Mouse (Mus musculus): ENCODE results near the gene Smad6. TPM values are rescaled to one million over a fixed set of nuclear protein-coding genes. Genes with fewer than 3 reads are reported as not detected.

The Smad6 gene
- 1.5 and 1.9 TPM in 2 replicates for polyA plus RNA-seq (2015; fragmentation: Nextera tagmentation; extraction: Ambion mirVana)

DNA sequence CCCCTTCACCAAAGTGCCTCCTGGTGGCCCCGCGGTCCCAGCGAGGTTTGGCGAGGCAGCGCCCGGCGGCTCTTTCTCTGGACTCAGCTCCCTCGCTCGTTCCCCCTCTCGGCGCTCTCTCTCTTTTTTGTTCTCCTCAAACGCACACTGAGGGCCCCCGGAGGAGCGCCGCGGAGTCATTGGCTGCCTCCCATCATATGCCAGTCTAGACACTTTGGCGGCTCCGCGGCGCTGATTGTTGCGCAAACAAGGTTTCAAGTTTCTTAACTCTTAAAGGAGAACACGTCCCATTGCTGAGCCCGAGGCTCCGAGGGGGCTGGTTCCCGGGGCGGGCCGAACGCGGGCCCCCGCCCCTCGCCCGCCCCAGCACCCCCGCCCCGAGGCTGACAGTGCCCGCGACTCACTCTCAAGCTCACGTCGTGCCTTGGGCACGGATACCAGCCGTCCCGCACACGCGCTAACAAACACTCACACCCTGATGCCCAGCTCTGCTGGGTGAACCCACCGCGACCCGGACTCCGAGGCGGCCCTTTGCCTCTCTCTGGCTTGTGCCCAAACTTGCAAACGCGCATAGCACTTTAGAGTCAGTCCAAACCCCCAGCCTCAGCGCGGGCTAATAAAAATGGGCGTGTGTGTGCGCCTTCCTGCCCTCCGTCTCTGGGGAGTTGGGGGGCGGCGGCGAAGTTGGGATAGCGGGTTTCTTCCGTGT is at the start of gene Smad6:
Gene Smad6 (minus strand): TSS at position 207 of the 709 bp plus-strand sequence.
- Histone ChIP-seq H3K9me3 (no peaks in the 10 kb centered on the region), H3K4me3 (peak within 1 kb of the TSS; percentile 47), H3K4me2 (peak within 1 kb of the TSS; percentile 96), H3K4me1 (peaks cover 49% of the 10 kb centered on the region), H3K27ac (peak within 1 kb of the TSS; percentile 71), H3K36me3 (replicated peaks) (no peaks in the 10 kb centered on the region), H3K9ac (peak within 1 kb of the TSS; percentile 46), H3K27me3 (replicated peaks) (peaks cover 46% of the 10 kb centered on the region)
- under 1% methylated on average over 60 of the region's 60 CpGs for WGBS
- peak; percentile 65 for ATAC-seq (replicated peaks)

DNA sequence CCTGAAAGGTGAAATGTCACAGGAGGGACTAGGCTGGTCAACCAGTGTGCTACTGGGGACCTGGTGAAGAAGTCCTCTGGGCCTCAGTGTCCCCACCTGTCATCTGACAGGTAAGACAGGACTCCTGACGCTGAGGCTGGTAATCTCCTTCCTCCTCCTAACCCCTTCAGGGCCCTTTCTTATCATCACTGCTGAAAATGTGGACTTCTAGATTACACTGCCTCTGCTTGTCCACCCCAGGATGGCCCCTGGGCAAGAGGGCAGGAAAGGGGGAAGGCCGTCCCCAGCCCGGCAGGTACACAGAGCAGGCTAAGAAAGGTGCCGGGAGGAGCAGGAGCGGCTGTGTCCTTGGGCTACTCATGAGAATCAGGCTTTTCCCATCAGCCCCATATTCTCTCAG is 48.8 kb upstream of the Smad6 start:
- 88% methylated on average over 5 of the region's 5 CpGs for WGBS
- Histone ChIP-seq H3K27me3 (replicated peaks) (no peaks in the 10 kb centered on the region), H3K9ac (no peak overlapping the region), H3K27ac (no peak overlapping the region), H3K4me3 (no peak overlapping the region), H3K9me3 (no peaks in the 10 kb centered on the region), H3K36me3 (replicated peaks) (no peaks in the 10 kb centered on the region), H3K4me2 (no peak overlapping the region), H3K4me1 (no peaks in the 10 kb centered on the region; the same call in 1 of the 2 replicates)
- ATAC-seq (replicated peaks), result no peak

GRCm38 (mm10) chr9:64069131-64069530 is 47.3 kb upstream of the Smad6 start:
- Histone ChIP-seq H3K9me3 (no peaks in the 10 kb centered on the region), H3K9ac (no peak overlapping the region), H3K4me2 (no peak overlapping the region), H3K36me3 (replicated peaks) (no peaks in the 10 kb centered on the region), H3K27me3 (replicated peaks) (no peaks in the 10 kb centered on the region), H3K4me3 (no peak overlapping the region), H3K4me1 (no peaks in the 10 kb centered on the region; the same call in 1 of the 2 replicates), H3K27ac (no peak overlapping the region)
- 90% methylated on average over 5 of the region's 5 CpGs for WGBS
- no peak for ATAC-seq (replicated peaks)

DNA sequence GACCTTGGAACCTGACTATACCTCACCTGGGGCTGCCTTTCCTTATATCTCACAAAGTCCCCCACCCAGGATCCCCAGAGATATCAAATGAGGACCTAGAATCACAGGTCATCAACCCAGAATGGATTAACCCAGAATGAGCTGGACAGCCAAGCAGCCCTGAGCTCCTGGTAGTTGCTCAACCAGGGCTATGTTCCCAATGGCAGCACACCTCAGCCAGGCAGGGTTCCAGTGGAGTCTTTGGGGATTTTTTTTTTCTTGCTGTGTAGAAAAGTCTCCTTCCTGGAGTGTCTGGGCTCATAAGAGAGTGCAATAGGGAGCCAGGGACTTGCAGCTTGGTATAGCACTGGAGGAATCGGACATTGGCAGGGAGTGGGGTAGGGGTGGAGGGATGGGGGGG is 46.7 kb upstream of the Smad6 start:
- WGBS, result no CpG with 5 or more reads among the region's 1 CpGs
- ATAC-seq (replicated peaks), result no peak
- no peak overlapping the region for H3K4me3 ChIP-seq

DNA sequence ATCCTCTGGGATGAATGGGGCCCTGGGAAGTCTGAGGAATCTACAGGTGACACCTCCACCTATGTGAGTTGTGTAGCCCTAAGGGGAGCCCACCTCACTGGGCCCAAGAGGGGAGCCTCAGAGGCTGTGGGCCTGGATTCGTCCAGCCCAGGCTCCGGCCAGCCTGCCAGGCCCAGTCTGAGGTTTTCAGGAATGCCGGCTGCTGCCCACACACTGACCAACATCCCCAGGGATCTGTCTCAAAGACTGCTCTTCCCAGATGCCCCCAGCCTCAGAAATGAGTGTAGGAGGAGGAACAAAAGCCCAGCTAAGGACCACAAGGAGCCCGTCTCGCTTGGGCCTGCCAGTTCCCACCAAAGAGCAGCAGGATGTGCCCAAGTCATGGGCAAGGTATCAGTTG is 45.9 kb upstream of the Smad6 start:
- Histone ChIP-seq H3K27me3 (replicated peaks) (no peaks in the 10 kb centered on the region), H3K36me3 (replicated peaks) (no peaks in the 10 kb centered on the region), H3K4me1 (no peaks in the 10 kb centered on the region; the same call in 1 of the 2 replicates), H3K9ac (no peak overlapping the region), H3K27ac (no peak overlapping the region), H3K9me3 (no peaks in the 10 kb centered on the region), H3K4me2 (no peak overlapping the region), H3K4me3 (no peak overlapping the region)
- ATAC-seq (replicated peaks), result no peak
- 86% methylated on average over 5 of the region's 5 CpGs for WGBS

More for the DNA sequence above, 46.7 kb upstream of the Smad6 start:
- Histone ChIP-seq H3K36me3 (replicated peaks) (no peaks in the 10 kb centered on the region), H3K4me2 (no peak overlapping the region), H3K27ac (no peak overlapping the region), H3K9me3 (no peaks in the 10 kb centered on the region), H3K27me3 (replicated peaks) (no peaks in the 10 kb centered on the region), H3K4me1 (no peaks in the 10 kb centered on the region; the same call in 1 of the 2 replicates), H3K9ac (no peak overlapping the region)

DNA sequence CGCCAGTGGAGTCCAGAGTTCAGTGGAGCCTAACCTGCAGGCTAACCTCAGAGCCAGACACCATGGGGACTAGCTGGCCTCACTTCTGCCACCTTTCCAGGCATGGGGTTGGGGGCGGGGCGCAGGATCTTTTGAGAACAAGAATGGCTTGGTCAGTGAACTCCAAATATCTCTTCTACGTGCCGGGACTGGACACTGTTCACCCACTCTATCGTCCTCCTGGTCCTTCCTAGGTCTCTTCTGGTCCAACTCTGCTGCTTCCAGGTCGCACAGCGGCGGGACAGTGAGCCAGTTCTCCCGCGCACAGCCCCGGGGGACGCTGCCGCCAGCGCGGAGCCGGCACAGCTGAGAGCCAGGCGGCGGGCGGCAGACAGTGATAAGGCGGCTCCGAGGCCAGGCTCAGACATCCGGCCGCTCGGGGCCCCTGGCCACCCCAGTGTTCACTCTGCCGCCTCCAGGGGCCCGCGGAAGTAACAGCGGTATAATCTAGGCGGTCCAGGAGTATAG is 38.2 kb upstream of the Smad6 start:
- H3K4me2 ChIP-seq, result peak overlapping the region; percentile 42
- no peaks in the 10 kb centered on the region for H3K36me3 ChIP-seq (replicated peaks)
- no peak for ATAC-seq (replicated peaks)
- WGBS, result 5% methylated on average over 30 of the region's 30 CpGs
- H3K9me3 ChIP-seq, result no peaks in the 10 kb centered on the region
- peak overlapping the region; percentile 6; the same call in 1 of the 2 replicates for H3K4me3 ChIP-seq
- peaks cover 20% of the 10 kb centered on the region for H3K4me1 ChIP-seq
- peaks cover 7% of the 10 kb centered on the region; the same call in 1 of the 2 replicates for H3K27me3 ChIP-seq (replicated peaks)
- no peak overlapping the region for H3K27ac ChIP-seq
- no peak overlapping the region for H3K9ac ChIP-seq

DNA sequence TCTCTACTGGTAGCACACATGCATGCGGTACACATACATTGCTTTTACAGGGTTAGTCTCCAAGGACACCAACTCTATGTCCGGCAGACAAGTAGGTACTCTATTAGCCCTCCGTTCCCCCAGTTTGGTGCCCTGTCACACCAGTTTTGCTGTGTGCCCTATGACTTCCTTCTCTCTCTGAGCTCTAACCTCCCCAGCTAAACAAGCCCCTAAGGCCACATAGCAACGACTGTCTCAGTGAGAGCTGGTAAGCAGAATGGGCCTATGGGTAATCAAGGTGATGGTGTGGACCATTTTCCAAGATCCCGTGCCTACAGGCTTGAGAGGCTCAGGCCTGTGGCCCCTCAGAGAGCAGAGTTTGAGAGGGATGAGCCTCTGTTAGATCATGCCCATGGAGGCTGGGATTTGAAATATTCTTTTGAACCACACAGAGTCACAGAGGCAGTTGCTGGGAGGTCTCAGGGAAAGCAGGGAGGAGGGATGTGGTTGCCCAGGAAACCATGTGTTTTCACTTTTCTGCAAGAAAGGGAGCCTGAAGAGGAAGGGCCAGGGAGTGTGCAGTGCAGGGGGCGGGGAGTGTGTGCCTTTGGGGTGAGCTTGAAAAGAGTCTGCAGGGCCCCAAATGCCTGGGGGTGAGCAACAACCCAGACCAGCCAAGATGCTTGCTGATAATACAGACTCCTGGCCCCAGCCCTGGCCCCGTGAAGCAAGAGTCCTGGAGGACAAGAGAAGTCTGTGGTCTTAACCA is 36.2 kb upstream of the Smad6 start:
- WGBS, result 41% methylated on average over 7 of the region's 7 CpGs
- Histone ChIP-seq H3K9ac (no peak overlapping the region), H3K4me1 (peaks cover 20% of the 10 kb centered on the region), H3K4me3 (no peak overlapping the region), H3K27me3 (replicated peaks) (peaks cover 10% of the 10 kb centered on the region; the same call in 1 of the 2 replicates), H3K27ac (peak overlapping the region; percentile 40; the same call in 1 of the 2 replicates), H3K9me3 (no peaks in the 10 kb centered on the region), H3K36me3 (replicated peaks) (no peaks in the 10 kb centered on the region), H3K4me2 (no peak overlapping the region)
- peak; percentile 84 for ATAC-seq (replicated peaks)

- H3K4me3 ChIP-seq, result no peak overlapping the region
- H3K36me3 ChIP-seq (replicated peaks), result no peaks in the 10 kb centered on the region
- no peak for ATAC-seq (replicated peaks)
- H3K9ac ChIP-seq, result no peak overlapping the region
- peaks cover 10% of the 10 kb centered on the region; the same call in 1 of the 2 replicates for H3K27me3 ChIP-seq (replicated peaks)
- H3K27ac ChIP-seq, result no peak overlapping the region
- no peak overlapping the region for H3K4me2 ChIP-seq
- H3K4me1 ChIP-seq, result peaks cover 21% of the 10 kb centered on the region
- H3K9me3 ChIP-seq, result no peaks in the 10 kb centered on the region
- 63% methylated on average over 9 of the region's 9 CpGs for WGBS
Observed at GRCm38 (mm10) chr9:64055162-64055561, 33.3 kb upstream of the Smad6 start.

DNA sequence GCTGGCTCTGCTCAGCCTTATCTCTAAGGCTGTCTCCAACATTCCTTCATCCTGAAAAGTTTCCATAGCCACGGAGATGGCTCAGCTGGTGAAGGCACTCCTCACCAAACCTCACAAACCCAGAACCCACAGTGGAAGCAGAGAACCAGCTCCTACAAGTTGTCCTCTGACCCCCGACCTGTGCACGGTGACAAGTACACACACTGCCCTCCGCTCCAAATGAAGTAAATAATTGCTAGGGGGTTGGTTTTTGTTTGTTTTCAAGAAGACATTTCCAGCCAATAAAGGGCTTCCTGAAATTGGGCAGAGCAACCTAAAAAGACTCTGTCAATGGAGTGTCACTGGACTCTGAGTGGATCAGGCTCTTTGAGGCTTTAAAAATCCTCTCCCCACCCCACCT is 31.9 kb upstream of the Smad6 start:
- Histone ChIP-seq H3K27ac (no peak overlapping the region), H3K36me3 (replicated peaks) (no peaks in the 10 kb centered on the region), H3K9me3 (no peaks in the 10 kb centered on the region), H3K4me3 (no peak overlapping the region), H3K4me1 (peaks cover 25% of the 10 kb centered on the region), H3K9ac (no peak overlapping the region), H3K4me2 (no peak overlapping the region), H3K27me3 (replicated peaks) (0 out of 2 replicates have a peak, but pooled peaks cover 3% of the 10 kb centered on the region)
- WGBS, result 52% methylated on average over 4 of the region's 4 CpGs
- ATAC-seq (replicated peaks), result no peak

DNA sequence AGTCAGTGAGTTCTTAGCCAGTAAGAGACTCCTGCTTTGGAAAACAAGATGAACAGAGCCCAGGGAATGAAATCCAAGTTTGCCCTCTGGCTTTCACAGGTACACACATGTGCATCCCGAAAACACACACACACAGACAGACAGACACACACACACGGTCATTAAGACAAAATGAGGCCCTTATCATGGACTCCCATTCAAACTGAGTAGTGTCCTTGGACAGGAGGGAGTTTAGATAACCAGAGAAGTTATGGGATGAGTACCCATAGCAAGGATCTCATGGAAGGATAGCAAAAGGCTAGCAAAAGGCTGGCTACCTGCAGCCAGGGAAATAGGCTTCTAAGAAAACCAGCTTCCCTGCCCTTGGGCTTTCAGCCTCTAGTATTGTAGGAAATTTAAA is 29.4 kb upstream of the Smad6 start:
- H3K36me3 ChIP-seq (replicated peaks), result no peaks in the 10 kb centered on the region
- no peak for ATAC-seq (replicated peaks)
- WGBS, result 92% methylated on average over 2 of the region's 2 CpGs
- H3K4me1 ChIP-seq, result peaks cover 12% of the 10 kb centered on the region
- no peak overlapping the region for H3K4me3 ChIP-seq
- H3K9ac ChIP-seq, result no peak overlapping the region
- no peak overlapping the region for H3K4me2 ChIP-seq
- 0 out of 2 replicates have a peak, but pooled peaks cover 3% of the 10 kb centered on the region for H3K27me3 ChIP-seq (replicated peaks)
- no peak overlapping the region for H3K27ac ChIP-seq
- H3K9me3 ChIP-seq, result no peaks in the 10 kb centered on the region

- Histone ChIP-seq H3K27ac (no peak overlapping the region), H3K4me2 (peak overlapping the region; percentile 54), H3K36me3 (replicated peaks) (no peaks in the 10 kb centered on the region), H3K4me3 (no peak overlapping the region), H3K27me3 (replicated peaks) (0 out of 2 replicates have a peak, but pooled peaks cover 3% of the 10 kb centered on the region), H3K9me3 (no peaks in the 10 kb centered on the region), H3K4me1 (peaks cover 12% of the 10 kb centered on the region), H3K9ac (no peak overlapping the region)
- ATAC-seq (replicated peaks), result no peak
- 39% methylated on average over 8 of the region's 8 CpGs for WGBS
Observed at GRCm38 (mm10) chr9:64050513-64051065, 28.7 kb upstream of the Smad6 start.
